Mouse (Mus musculus) left cerebral cortex, postnatal 14 days (tissue): Measurements from ENCODE around the gene 2010111I01Rik. TPM values are rescaled to one million over a fixed set of nuclear protein-coding genes. Genes with fewer than 3 reads are reported as not detected.
"Not testable (repeated sequence)": the region's sequence is repeated elsewhere in the genome, so short reads cannot be mapped to it uniquely, and the experiment has no call there.

ENCODE experiments used
- DNase-seq, 2 experiments: peaks; one replicate each; pipeline ENCODE4 v3.0.0; 2021 to 2022; ENCODE audit warnings: low spot score in 2 of 2, mixed read lengths in 1 of 2
- intact Hi-C: fragments of 180-260 bp; cut with DNase I; formaldehyde crosslinking; loops from one replicate; pipeline ENCODE4 v1.15.1; 2025
- total RNA-seq, 2 experiments: library from RNA; stranded (reverse); gene quantifications; 2 replicates each; pipeline ENCODE4 v1.2.3; 2021

2010111I01Rik gene
- total RNA-seq, 2 experiments from 2014 or later = 80.6 to 105 TPM

DNA sequence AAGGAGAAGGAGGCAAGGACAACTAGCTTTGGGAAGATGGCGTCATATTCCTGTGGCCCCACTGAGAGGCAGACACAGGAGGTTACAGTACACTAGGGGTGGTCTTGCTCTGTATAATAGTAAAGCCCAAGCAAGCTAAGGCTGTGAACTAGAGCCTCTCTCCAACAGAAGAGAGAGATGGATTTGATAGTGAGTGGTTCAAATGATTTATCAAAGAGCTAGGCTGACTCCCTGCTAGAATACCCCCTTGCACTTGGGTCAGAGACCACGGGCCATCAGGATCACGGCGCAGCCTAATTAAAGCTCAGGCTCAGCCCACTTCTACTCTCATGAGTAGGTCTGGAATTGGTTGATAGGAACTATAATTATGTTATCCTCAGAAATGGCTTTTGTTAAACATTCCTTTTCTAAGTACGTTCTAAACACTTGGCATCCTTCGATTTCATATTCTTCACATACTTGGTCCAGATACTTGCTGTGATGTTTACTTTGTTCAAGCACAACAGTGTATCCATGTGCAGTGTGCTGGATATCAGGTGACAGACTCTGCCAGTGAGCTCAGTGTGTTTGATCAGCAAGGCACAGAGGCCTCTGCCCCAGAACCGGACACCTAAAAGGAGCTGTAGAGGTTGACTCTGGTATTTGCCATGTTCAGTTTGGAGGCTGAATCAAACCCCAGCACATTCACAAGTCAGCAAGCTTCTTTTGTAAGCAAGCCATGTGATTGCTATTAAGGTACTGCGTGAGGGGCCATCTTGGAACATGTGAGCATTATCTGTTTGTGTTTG is 261.3 kb downstream of the 2010111I01Rik start:
- DNase-seq = no peak
- intact Hi-C loops = no loop called here

DNA sequence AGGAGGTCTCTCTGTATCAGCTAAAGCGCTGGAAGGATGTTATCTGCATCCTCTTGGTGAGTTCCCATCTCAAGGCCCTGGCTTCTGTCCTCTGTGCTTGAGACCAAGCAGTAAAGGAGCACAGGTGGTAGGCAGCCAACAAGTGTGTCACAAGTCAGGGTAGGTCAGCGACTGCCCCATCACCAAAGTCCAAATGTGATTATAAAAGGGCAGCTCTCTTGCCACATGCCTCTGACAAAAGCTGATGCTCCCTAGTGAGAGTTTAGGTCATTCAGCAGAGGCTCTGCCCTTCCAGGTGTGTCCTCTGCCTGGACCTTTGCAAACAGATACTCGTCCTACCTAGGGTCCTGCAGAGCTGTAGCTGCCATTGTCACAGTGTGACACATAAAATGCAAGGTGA is 263.1 kb downstream of the 2010111I01Rik start:
- DNase-seq = no peak
- intact Hi-C loops = no loop called here

DNA sequence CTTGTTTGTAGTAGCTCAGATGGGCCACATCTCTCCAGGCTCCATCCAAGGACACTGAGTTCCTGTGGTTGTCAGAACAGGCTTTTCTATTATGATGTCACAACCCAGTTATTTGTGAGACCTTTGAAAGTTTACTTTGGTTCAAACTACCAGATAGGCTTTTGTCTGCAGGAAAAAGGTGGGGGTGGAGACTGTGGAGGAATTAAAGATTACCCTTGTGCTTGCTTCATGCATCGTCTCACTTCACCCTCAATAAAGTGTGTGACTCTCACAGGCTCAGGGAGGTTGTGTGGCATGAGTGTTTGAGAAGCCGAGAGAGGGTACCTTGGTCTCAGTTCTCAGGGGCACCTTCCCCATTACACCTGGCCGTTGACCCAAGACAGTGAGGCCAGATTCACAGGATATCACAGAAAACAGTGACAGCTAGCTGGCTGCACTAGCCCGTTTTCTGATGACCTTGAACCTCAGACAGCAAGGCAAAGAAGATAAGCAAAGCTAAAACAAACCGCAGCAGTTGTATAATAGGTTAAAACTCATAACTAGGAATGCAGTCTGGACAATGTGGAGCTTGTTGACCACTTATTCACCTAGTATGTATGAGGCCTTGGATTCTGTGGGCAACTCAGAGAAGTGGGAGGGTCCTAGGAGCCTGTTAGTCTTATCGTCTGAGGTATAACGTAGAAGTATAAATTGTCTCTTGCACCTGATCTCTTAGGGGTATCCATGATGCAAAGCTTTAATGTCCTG is 266.4 kb downstream of the 2010111I01Rik start:
- intact Hi-C loops = no loop called here
- no peak for DNase-seq

DNA sequence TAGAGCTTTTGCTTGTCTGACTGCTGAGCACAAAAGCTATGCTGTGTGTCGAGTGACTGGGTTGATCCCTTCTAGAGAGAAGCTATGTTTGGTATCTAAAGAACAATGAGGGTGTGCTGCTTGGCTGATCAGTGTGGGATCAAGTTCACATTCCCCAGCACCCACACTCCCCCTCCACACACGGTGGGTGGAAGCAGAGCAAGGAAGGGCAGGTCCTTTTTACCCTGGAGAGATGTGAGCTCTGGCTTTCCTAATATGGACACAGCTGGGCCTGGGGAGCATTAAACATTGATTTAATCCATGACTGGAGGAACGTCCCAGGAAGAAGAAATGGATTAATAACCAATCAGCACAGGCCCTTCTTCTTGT is 267.0 kb downstream of the 2010111I01Rik start:
- DNase-seq = no peak

DNA sequence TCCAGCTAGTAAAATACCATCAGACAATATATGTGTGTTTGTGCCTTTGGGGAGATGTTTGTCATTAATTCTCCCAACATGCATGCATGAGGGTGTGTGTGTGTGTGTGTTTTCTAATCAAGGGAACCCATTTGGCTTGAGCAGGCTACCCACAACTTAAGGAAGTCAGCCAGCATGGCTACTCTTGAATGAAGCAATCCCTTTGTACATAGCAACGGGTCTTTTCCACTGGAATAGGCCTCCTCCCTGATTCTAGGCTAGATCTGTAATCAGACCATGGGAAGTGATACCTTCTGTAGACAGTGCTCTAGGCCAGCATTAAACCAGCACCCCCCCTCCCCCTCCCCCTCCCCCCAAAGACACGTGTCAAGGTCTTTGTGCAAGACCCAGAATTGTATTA is 267.9 kb downstream of the 2010111I01Rik start:
- intact Hi-C loops = no loop called here
- no peak for DNase-seq

More for the DNA sequence above, 267.0 kb downstream of the 2010111I01Rik start:
- intact Hi-C loops = no loop called here

DNA sequence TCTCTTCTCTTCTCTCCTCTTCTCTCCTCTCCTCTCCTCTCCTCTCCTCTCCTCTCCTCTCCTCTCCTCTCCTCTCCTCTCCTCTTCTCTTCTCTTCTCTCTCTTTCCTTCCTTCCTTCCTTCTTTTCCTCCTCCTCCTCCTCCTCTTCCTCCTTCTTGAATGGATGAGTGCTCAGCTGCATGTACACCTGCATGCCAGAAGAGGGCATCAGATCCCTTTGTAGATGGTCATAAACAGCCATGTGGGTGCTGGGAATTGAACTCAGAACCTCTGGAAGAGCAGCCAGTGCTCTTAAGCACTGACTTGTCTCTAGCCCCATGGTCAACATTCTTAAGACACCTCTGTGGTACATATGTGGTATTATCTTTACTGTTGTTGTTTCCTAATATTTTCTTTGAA is 269.8 kb downstream of the 2010111I01Rik start:
- DNase-seq, intact Hi-C loops: not testable (repeated sequence)

DNA sequence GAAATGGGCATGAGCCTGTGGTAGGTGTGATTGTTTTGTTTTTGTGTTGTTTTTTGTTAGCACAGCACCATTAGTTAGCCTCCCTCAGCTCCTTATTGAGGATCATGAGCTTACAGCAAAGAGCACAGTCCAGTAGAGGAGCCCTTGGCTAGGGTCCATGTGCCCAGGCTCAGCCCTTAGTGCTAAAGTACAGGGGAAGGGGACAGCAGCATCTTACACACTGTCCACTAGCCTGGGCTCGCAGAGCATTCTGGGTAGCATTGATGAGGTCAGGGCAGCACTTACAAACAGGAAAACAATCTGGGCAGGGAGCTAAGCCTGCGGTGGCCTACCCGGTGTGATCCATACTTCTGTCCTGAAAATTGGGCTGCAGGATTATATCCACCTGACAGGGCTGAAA is 270.9 kb downstream of the 2010111I01Rik start:
- DNase-seq = no peak
- intact Hi-C loops = no loop called here

DNA sequence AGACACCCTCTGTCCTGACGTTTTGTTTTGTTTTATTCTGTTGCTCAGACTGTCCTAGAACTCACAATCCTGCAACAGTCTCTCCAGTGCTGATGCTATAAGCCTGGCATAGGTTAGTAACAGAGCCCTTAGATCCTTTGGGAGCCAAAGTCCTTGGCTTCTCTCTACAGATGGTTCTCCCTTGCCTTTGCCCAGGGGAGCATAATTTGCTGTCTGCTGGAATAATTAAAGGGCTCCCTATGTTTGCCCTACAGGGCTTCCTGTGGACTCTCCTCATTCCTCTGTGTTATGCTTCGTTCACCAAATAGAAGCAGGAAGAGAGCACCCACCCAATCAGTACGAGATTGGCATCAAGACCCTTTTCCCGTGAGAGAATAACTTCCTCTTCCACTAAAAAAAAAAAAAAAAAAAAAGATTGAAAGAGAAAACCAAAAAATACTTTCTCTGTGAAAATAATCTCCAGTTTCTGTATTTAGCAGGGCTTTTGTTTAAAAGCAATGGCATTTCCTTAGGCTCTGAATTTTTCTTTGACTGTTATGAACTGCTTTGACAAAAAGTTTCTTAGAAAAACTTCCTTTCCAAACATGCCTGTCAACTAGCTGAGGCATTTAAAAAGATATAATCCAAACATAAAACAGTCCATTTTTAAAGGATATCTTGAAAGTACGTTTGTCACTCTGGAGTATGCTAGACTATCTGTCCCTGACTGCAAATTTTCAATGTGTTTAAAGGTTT is 271.6 kb downstream of the 2010111I01Rik start:
- intact Hi-C loops = no loop called here
- no peak for DNase-seq

DNA sequence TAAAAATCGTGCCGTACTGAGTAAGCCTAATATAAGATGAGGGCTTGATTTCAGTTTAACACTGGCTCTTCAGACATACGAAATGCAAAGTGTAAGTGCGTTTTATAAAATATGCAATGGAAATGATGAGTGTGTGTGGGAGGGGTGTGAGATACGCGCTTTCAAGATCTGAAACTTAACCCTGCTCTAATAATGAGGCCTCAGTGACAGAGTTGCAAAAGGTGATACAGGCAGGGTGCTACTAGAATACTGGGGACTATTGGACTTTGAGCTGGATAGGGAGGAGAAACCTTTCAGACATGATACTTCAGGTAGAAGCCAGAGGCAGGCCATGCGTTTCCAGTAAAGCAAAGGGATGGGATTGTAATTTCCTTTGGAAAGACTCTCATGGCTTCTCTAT is 273.4 kb downstream of the 2010111I01Rik start:
- no peak for DNase-seq
- intact Hi-C loops = no loop called here

DNA sequence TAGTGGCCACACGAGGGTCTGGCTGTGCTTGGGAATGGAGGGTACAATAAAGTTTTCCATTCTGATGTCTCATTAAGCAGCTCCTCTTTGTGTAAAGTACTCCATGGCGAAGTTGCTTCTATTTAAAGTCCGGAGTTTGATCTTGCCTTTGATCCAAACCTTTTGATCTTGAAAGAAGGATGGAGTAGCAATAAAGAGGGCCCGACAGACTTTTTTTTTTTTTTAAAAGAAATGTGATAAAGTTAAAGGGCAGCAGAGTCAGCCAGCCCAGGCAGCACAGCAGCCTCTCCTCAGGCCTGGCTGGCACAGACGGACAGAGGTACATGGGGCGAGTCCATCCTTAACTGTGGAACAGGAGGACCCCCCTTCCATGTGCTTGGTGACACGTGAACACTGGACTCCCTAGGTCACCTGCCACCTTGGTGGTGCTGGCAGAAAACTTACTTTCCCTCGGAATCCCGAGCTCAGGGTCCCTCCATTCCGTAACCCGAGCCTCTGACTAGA is 274.7 kb downstream of the 2010111I01Rik start:
- no peak for DNase-seq
- intact Hi-C loops = no loop called here

DNA sequence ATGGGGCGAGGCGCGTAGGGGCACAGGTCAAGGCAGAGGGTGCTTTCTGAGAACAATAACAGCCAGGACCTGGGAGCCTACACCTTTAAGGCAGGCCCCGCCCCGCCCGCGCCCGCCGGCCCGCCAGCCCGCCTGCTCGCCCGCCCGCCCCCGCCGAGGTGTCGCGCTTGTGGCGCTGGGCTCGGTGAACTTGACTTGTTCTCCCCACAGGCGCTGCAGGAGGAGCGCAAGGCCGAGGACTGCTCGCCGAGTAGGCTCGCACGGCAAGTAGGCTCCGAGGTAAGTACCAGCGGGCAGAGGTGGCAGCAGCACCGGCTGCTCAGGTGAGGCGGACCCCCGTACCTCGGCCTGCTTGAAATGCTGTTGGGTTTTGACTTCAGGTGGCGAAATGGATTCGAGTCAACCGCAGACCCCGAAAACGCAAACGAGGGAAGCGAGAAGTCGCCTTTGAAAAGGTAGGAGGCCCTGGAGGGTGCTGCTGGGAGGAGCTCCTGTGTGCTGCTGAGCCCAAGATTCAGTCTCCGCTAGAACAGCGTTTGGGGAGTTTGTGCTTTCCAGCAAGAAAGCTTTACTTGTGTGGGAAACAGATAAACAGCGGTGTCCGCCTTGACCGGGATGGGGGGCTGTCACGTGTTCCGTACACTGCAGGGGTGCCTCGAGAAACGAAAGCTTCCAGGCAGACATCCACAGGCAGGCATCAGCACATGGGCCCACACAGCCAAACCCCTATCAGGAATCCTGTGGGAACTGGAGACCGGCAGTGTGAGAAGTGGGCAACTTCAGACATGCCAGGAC is 275.4 kb downstream of the 2010111I01Rik start:
- intact Hi-C loops = loop anchor here (5.0 to 10.0 kb wide), 2 partner anchors 92 to 195 kb away; no protein-coding TSS in a partner anchor
- DNase-seq = peak in 1 of 2 experiments; percentile 75

DNA sequence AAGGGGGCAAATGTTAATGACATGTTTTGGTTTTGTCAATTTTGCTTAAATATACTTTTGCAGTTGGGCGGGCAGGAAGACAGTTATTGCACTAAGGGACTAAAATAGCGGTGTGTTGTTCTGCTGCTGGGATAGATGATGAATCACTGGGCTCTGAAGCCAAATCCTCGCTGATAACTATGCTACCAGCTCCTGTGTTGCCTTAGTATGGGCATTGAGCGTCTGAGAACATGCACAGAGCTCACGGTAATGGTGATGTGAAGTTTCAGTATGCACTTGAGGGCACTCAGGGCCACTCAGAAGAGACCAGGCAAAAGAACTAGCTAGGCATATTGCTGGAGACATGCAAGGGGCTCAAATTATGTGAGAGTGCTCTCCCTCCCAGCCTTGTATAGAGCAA is 276.1 kb downstream of the 2010111I01Rik start:
- intact Hi-C loops = loop anchor here (5.0 to 10.0 kb wide), 2 partner anchors 91 to 196 kb away; no protein-coding TSS in a partner anchor
- DNase-seq = no peak

DNA sequence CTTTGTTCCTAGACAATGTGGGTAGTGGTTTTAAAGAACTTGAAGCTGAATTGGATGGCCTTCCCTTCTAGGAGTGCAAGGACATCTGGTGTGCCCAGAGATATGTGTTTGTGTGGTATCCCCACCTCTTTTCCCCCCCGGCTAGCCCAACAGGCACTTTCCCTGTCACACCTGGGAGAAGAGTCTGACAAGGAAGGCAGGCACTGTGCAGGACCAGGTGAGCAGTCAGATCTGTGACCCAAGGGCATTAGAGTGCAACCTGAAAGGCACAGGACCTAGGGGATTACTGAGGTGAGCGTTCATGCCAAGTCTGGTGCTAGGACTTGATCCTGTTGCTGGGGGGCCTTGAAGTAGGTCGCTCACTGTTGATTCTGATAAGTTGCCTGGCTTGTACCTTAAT is 277.0 kb downstream of the 2010111I01Rik start:
- intact Hi-C loops = loop anchor here (5.0 to 10.0 kb wide), 2 partner anchors 91 to 197 kb away; no protein-coding TSS in a partner anchor
- DNase-seq = no peak

DNA sequence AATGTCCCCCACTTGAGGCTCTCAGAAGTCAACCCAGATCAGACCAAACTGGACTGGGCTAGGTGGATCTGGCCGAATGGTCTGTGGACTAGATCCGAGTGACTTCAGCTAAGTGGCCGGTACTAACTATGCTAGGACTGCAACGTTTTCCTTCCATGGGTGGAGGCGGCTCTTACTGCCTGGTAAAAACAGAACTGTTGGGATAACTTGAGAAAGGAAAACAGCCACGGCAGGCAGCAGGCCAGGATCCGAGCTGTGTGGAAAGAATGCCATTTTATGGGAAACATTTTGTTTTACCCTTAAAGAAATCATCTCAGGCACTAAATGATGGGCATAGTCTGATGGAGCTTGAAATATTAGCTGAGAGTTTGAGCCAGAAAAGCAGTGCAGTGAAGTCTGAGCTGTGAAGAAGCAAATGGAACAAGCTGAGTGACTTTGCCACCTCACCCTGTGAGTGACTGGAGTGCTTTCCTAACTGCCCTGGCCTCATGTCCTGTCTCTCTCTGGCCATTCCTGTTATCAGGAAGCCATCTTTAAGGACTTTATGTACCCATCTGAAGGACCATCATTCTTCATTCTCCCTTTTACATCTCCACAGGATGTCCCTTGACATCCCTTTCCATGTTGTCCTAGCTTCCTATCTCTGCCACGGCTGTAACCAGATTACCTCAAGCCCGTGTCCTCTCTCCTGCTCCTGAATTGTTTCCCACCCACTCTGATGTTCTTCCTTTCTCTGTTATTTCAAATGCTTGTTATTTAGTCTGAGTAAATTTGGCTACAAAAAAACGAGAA is 277.9 kb downstream of the 2010111I01Rik start:
- intact Hi-C loops = loop anchor here (5.0 to 10.0 kb wide), 2 partner anchors 90 to 198 kb away; no protein-coding TSS in a partner anchor
- DNase-seq = no peak

DNA sequence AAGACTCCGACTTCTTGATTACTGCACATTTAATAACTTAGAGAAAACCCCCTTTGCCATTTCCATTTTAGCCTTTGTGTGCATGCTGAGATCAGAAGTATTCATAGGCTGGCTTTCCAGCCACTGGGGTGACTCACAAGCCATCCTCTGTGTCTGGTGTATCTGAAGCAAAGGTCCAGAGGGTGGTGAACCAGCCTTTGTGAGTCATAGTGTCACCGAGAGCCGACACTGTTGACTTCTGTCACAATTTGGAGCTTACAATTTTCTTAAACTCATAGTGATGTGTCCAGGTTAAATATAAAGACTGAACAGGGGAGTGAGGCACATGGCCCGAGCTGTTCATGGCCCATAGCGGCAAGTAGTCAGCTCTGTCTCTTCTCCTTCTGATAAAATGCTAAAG is 278.9 kb downstream of the 2010111I01Rik start:
- no peak for DNase-seq
- intact Hi-C loops = loop anchor here (5.0 to 10.0 kb wide), 2 partner anchors 89 to 199 kb away; no protein-coding TSS in a partner anchor

DNA sequence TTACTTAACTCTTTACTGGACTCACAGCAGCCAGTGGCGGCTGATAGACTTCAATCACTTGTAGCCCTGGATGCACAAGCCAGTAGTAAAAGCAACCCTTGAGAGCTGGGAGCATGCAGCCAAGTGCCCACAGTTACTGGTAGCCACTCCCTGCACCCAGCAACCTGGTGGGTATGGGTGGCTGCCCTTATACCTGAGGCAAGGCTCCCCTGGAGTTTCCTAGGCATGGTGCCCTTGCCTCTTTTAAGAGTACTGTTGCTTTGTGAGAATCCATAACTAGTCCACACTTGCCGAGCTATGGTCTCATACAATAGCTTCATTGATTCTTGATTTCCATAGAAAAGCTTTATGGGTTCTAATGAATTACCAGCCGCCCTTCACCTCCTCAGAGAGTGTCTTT is 279.7 kb downstream of the 2010111I01Rik start:
- intact Hi-C loops = loop anchor here (5.0 to 10.0 kb wide), 2 partner anchors 88 to 200 kb away; no protein-coding TSS in a partner anchor
- DNase-seq = no peak

DNA sequence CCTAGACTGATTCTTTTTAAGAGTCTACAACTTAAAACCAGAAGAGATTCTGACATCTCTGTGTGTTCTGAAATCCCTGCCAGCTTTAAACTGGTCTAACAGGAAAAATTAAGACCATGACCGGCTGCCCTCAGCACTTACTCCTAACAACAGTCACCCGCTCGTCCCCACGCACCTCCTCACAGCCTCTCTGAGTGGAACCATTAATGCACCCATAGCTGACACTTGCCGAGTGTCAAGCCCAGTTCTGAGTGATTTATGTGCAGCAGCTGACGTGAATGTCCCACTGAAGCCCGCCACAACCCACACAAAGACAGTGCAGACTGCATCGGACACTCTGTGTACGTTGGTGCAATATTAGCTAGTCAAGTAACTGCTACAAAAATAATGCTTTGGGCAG is 280.5 kb downstream of the 2010111I01Rik start:
- DNase-seq = no peak
- intact Hi-C loops = loop anchor here (10.0 kb wide), 1 partner anchor 200 kb away; no protein-coding TSS in a partner anchor

DNA sequence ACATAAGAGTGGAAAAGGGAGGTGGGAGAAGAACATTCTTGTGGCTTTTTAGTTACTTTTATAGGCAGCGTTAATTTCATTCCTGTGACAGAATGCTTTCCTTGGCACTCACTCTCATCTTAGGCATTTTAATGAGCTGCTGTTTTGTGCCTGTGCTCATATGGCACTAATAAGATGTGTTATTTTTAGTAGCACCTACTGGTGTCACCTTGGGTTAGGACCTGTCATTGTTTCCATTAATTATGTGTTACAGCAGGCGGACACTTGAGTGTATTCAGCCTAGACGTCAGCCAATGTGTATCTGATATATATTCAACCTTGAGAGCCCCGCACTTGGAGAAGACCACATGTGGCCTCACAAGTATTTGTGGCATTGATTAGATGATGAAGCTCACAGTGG is 281.1 kb downstream of the 2010111I01Rik start:
- intact Hi-C loops = loop anchor here (10.0 kb wide), 1 partner anchor 201 kb away; no protein-coding TSS in a partner anchor
- DNase-seq = no peak
